Mouse (Mus musculus) gastrocnemius, postnatal 36 days (tissue): Measurements from ENCODE around the gene Ttll5. TPM values are rescaled to one million over a fixed set of nuclear protein-coding genes. Genes with fewer than 3 reads are reported as not detected.

Experiments
- DNase-seq, 2 experiments: peaks; one replicate each; pipeline ENCODE4 v3.0.0; 2022
- intact Hi-C: fragments of 180-260 bp; cut with DNase I; formaldehyde crosslinking; loops from one replicate; pipeline ENCODE4 v1.15.1; 2025
- total RNA-seq, 2 experiments: library from RNA; stranded (reverse); gene quantifications; 2 replicates each; pipeline ENCODE4 v1.2.3; 2021

Ttll5 gene
- total RNA-seq, 2 experiments from 2014 or later = 5.5 to 6.1 TPM

- intact Hi-C loops = loop anchor here (2.0 to 5.0 kb wide), 6 partner anchors 35 to 229 kb away; no protein-coding TSS in a partner anchor
- DNase-seq = peak in 1 of 2 experiments; percentile 51
Measured at GRCm38 (mm10) chr12:86077736-86078135, 253.3 kb downstream of the Ttll5 start.

- intact Hi-C loops = loop anchor here (2.0 to 5.0 kb wide), 5 partner anchors 36 to 229 kb away; no protein-coding TSS in a partner anchor
- no peak for DNase-seq
Measured at GRCm38 (mm10) chr12:86078176-86078552, 253.7 kb downstream of the Ttll5 start.

- peak; percentile 48 to 53 for DNase-seq
- intact Hi-C loops = loop anchor here (2.0 to 5.0 kb wide), 5 partner anchors 36 to 230 kb away; no protein-coding TSS in a partner anchor
Measured at GRCm38 (mm10) chr12:86078553-86079201, 254.2 kb downstream of the Ttll5 start, which contains the start of gene Tgfb3. TSS of gene Tgfb3 (minus strand) at chr12:86079041.

GRCm38 (mm10) chr12:86079202-86079667 lies 254.8 kb downstream of the Ttll5 start:
- peak; percentile 92 to 94 for DNase-seq
- intact Hi-C loops = loop anchor here (2.0 to 5.0 kb wide), 5 partner anchors 37 to 230 kb away; no protein-coding TSS in a partner anchor

GRCm38 (mm10) chr12:86082481-86083012 lies 258.1 kb downstream of the Ttll5 start, which contains the start of gene Ift43:
TSS of gene Ift43 (plus strand) at chr12:86082541.
- intact Hi-C loops = no loop called here
- DNase-seq = peak; percentile 73 to 76

GRCm38 (mm10) chr12:86085873-86086272 lies 261.4 kb downstream of the Ttll5 start:
- intact Hi-C loops = no loop called here

GRCm38 (mm10) chr12:86086550-86086949 lies 262.1 kb downstream of the Ttll5 start:
- intact Hi-C loops = no loop called here
- no peak for DNase-seq

More at GRCm38 (mm10) chr12:86085873-86086272, 261.4 kb downstream of the Ttll5 start:
- DNase-seq = no peak

- peak in 1 of 2 experiments; percentile 32 for DNase-seq
- intact Hi-C loops = no loop called here
Measured at GRCm38 (mm10) chr12:86088042-86088441, 263.6 kb downstream of the Ttll5 start.

- DNase-seq = no peak
- intact Hi-C loops = no loop called here
Measured at GRCm38 (mm10) chr12:86090764-86091163, 266.3 kb downstream of the Ttll5 start.

- intact Hi-C loops = no loop called here
Measured at GRCm38 (mm10) chr12:86091601-86092132, 267.2 kb downstream of the Ttll5 start.

GRCm38 (mm10) chr12:86094075-86094474 lies 269.6 kb downstream of the Ttll5 start:
- intact Hi-C loops = no loop called here

More at GRCm38 (mm10) chr12:86091601-86092132, 267.2 kb downstream of the Ttll5 start:
- peak in 1 of 2 experiments; percentile 29 for DNase-seq

GRCm38 (mm10) chr12:86095806-86096205 lies 271.3 kb downstream of the Ttll5 start:
- no peak for DNase-seq
- intact Hi-C loops = no loop called here

More at GRCm38 (mm10) chr12:86094075-86094474, 269.6 kb downstream of the Ttll5 start:
- DNase-seq = no peak

- intact Hi-C loops = no loop called here
- no peak for DNase-seq
Measured at GRCm38 (mm10) chr12:86097781-86098180, 273.3 kb downstream of the Ttll5 start.

GRCm38 (mm10) chr12:86100711-86101110 lies 276.3 kb downstream of the Ttll5 start:
- intact Hi-C loops = no loop called here
- no peak for DNase-seq

GRCm38 (mm10) chr12:86102686-86103085 lies 278.2 kb downstream of the Ttll5 start:
- DNase-seq = no peak
- intact Hi-C loops = no loop called here

- DNase-seq = no peak
- intact Hi-C loops = no loop called here
Measured at GRCm38 (mm10) chr12:86103391-86103790, 278.9 kb downstream of the Ttll5 start.

GRCm38 (mm10) chr12:86103852-86104251 lies 279.4 kb downstream of the Ttll5 start:
- intact Hi-C loops = no loop called here
- no peak for DNase-seq

- DNase-seq = no peak
- intact Hi-C loops = no loop called here
Measured at GRCm38 (mm10) chr12:86104297-86104696, 279.8 kb downstream of the Ttll5 start.

GRCm38 (mm10) chr12:86105546-86105945 lies 281.1 kb downstream of the Ttll5 start:
- intact Hi-C loops = no loop called here
- no peak for DNase-seq

GRCm38 (mm10) chr12:86106086-86106485 lies 281.6 kb downstream of the Ttll5 start:
- DNase-seq = no peak
- intact Hi-C loops = no loop called here

- intact Hi-C loops = no loop called here
- DNase-seq = no peak
Measured at GRCm38 (mm10) chr12:86107645-86108044, 283.2 kb downstream of the Ttll5 start.
